Mouse (Mus musculus): ENCODE measurements around the gene Zfp78. TPM values are rescaled to one million over a fixed set of nuclear protein-coding genes. Genes with fewer than 3 reads are reported as not detected.

The Zfp78 gene
- total RNA-seq, 2 experiments from 2014 or later: 1.4 to 2.2 TPM

GRCm38 (mm10) chr7:6384011-6384410, 20.9 kb downstream of the Zfp78 start:
- intact Hi-C loops (cut with DNase I): no loop called here
- no peak for DNase-seq

- DNase-seq: no peak
- intact Hi-C loops (cut with DNase I): no loop called here
Observed at GRCm38 (mm10) chr7:6386995-6387394, 23.9 kb downstream of the Zfp78 start.

GRCm38 (mm10) chr7:6388971-6389370, 25.9 kb downstream of the Zfp78 start:
- intact Hi-C loops (cut with DNase I): no loop called here
- no peak for DNase-seq

- no peak for DNase-seq
- intact Hi-C loops (cut with DNase I): no loop called here
Observed at GRCm38 (mm10) chr7:6389449-6389848, 26.4 kb downstream of the Zfp78 start.

GRCm38 (mm10) chr7:6397996-6398975, 35.2 kb downstream of the Zfp78 start, which contains the start of gene Smim17:
TSS of gene Smim17 (plus strand) at chr7:6398715.
- intact Hi-C loops (cut with DNase I): no loop called here
- DNase-seq: peak in 1 of 2 experiments; percentile 18

- DNase-seq: peak; percentile 89
- intact Hi-C loops (cut with DNase I): no loop called here
Observed at GRCm38 (mm10) chr7:6410043-6410442, 47.0 kb downstream of the Zfp78 start, which contains the start of gene Gm20715. TSS of gene Gm20715 (plus strand) at chr7:6410277.

GRCm38 (mm10) chr7:6414626-6415441, 51.8 kb downstream of the Zfp78 start:
- intact Hi-C loops (cut with DNase I): no loop called here
- DNase-seq: no peak

GRCm38 (mm10) chr7:6415442-6415787, 52.3 kb downstream of the Zfp78 start:
- DNase-seq: no peak
- intact Hi-C loops (cut with DNase I): no loop called here

- intact Hi-C loops (cut with DNase I): no loop called here
- no peak for DNase-seq
Observed at GRCm38 (mm10) chr7:6419894-6420293, 56.8 kb downstream of the Zfp78 start.

- intact Hi-C loops (cut with DNase I): no loop called here
- no peak for DNase-seq
Observed at GRCm38 (mm10) chr7:6429381-6429780, 66.3 kb downstream of the Zfp78 start.

GRCm38 (mm10) chr7:6430342-6430741, 67.3 kb downstream of the Zfp78 start:
- no peak for DNase-seq
- intact Hi-C loops (cut with DNase I): loop anchor here (1.0 to 10.0 kb wide), 3 partner anchors 71 to 504 kb away; no protein-coding TSS in a partner anchor

Other genes starting within 250 kb of the Zfp78 start
- 10 to 100 TPM; 26.1 to 29.2 TPM for gene Zfp787, start 207.3 kb upstream of the Zfp78 start, total RNA-seq (2021)
- 1 to 10 TPM; 7.2 to 8.3 TPM for gene Zfp444, start 191.1 kb upstream of the Zfp78 start, total RNA-seq (2021)
- not detected for gene Galp, start 166.2 kb upstream of the Zfp78 start, total RNA-seq (2021)
- not detected for gene Zscan5b, start 141.0 kb upstream of the Zfp78 start, total RNA-seq (2021)
- not detected for gene Epp13, start 110.6 kb upstream of the Zfp78 start, total RNA-seq (2021)
- 1 to 10 TPM; 3.5 to 3.6 TPM for gene Zfp667, start 76.7 kb upstream of the Zfp78 start, total RNA-seq (2021)
- gene Zfp583, start 32.0 kb upstream of the Zfp78 start, total RNA-seq (2021): under 1 TPM; 0.46 to 0.49 TPM
- under 1 TPM; 0.18 to 0.32 TPM for gene Gm3854, start 19.5 kb upstream of the Zfp78 start, total RNA-seq (2021)
- 1 to 10 TPM in 1 of 2 experiments, under 1 TPM in 1; 0.77 to 1.2 TPM for gene Zfp28, start 20.0 kb downstream of the Zfp78 start, total RNA-seq (2021)
- gene Smim17, start 35.4 kb downstream of the Zfp78 start, total RNA-seq (2021): under 1 TPM in 1 of 2 experiments, not detected in 1; 0.32 TPM
- not detected for gene Gm20715, start 47.0 kb downstream of the Zfp78 start, total RNA-seq (2021)
- not detected for gene Olfr1344, start 75.4 kb downstream of the Zfp78 start, total RNA-seq (2021)
- gene Olfr1336, start 92.9 kb downstream of the Zfp78 start, total RNA-seq (2021): not detected
- gene Olfr1346, start 103.8 kb downstream of the Zfp78 start, total RNA-seq (2021): not detected
- not detected for gene Olfr5, start 123.7 kb downstream of the Zfp78 start, total RNA-seq (2021)
- gene Olfr1347, start 136.5 kb downstream of the Zfp78 start, total RNA-seq (2021): not detected
- gene Olfr1348, start 145.5 kb downstream of the Zfp78 start, total RNA-seq (2021): not detected
- gene Olfr1349, start 159.7 kb downstream of the Zfp78 start, total RNA-seq (2021): not detected
- gene Olfr1350, start 201.6 kb downstream of the Zfp78 start, total RNA-seq (2021): not detected

Data from gastrocnemius, postnatal 36 days (tissue).